ENCODE assay signal across 8 mouse cellular contexts in genomic region chr17:46104487-46104886, GRCm38 (mm10). TPM values are rescaled to one million over a fixed set of nuclear protein-coding genes. Genes with fewer than 3 reads are reported as not detected.
A peak's percentile ranks its signal among the peaks of the same experiment; 100 is the strongest.
DNase-seq lines count a peak whose midpoint lies in the region; ATAC-seq lines count a peak whose summit lies in the region.

No protein-coding gene starts in this region.

- ATAC-seq in midbrain, embryonic 12.5 days (ENCODE audit: low FRiP score, low read depth): 0 out of 2 replicates have a peak, but pooled peaks have one; percentile 27
- no peak for ATAC-seq in midbrain, embryonic 15.5 days (replicated peaks)
- ATAC-seq in granulocyte monocyte progenitor cell, adult 5-6 weeks (replicated peaks; ENCODE audit: poor library complexity, severe bottlenecking): peak; percentile 84
- ATAC-seq in kidney, embryonic 14.5 days (ENCODE audit: low FRiP score, low TSS enrichment): peak; percentile 97
- no peak for ATAC-seq in forebrain, embryonic 13.5 days

- H3K4me3 ChIP-seq in midbrain, embryonic 12.5 days: no peak overlapping the region
- H3K4me3 ChIP-seq in midbrain, embryonic 15.5 days: no peak overlapping the region
- H3K4me3 ChIP-seq in kidney, embryonic 14.5 days (ENCODE audit: low read length): no peak overlapping the region
- H3K4me3 ChIP-seq in forebrain, embryonic 13.5 days: no peak overlapping the region

- no peaks in the 10 kb centered on the region for H3K9me3 ChIP-seq in midbrain, embryonic 12.5 days
- no peaks in the 10 kb centered on the region for H3K9me3 ChIP-seq in midbrain, embryonic 15.5 days
- H3K9me3 ChIP-seq in kidney, embryonic 14.5 days (ENCODE audit: control insufficient read depth, low read length): no peaks in the 10 kb centered on the region
- H3K9me3 ChIP-seq in forebrain, embryonic 13.5 days (replicated peaks): no peaks in the 10 kb centered on the region

- no peak overlapping the region for H3K4me2 ChIP-seq in midbrain, embryonic 12.5 days (replicated peaks)
- H3K4me2 ChIP-seq in midbrain, embryonic 15.5 days: no peak overlapping the region
- H3K4me2 ChIP-seq in kidney, embryonic 14.5 days (replicated peaks; ENCODE audit: low read depth, low read length): 0 out of 2 replicates have a peak overlapping the region, but pooled peaks have one; percentile 11
- H3K4me2 ChIP-seq in forebrain, embryonic 13.5 days: no peak overlapping the region

- peaks cover 14% of the 10 kb centered on the region for H3K27me3 ChIP-seq in midbrain, embryonic 12.5 days
- H3K27me3 ChIP-seq in midbrain, embryonic 15.5 days (replicated peaks): peaks cover 11% of the 10 kb centered on the region
- no peaks in the 10 kb centered on the region for H3K27me3 ChIP-seq in kidney, embryonic 14.5 days (ENCODE audit: control insufficient read depth, insufficient read depth, low read length)
- H3K27me3 ChIP-seq in forebrain, embryonic 13.5 days: peaks cover 16% of the 10 kb centered on the region

- H3K9ac ChIP-seq in midbrain, embryonic 12.5 days (replicated peaks): no peak overlapping the region
- H3K9ac ChIP-seq in midbrain, embryonic 15.5 days: no peak overlapping the region
- H3K9ac ChIP-seq in kidney, embryonic 14.5 days (ENCODE audit: low read depth, low read length): peak overlapping the region; percentile 23; the same call in 1 of the 2 replicates
- H3K9ac ChIP-seq in forebrain, embryonic 13.5 days: no peak overlapping the region

- 62% methylated on average over 12 of the region's 12 CpGs for WGBS in midbrain, embryonic 12.5 days
- 53% methylated on average over 12 of the region's 12 CpGs for WGBS in midbrain, embryonic 15.5 days
- WGBS in kidney, embryonic 14.5 days: 3% methylated on average over 12 of the region's 12 CpGs
- WGBS in forebrain, embryonic 13.5 days: 58% methylated on average over 12 of the region's 12 CpGs

- peak; percentile 82 to 92 for DNase-seq in lung, postnatal 4 days
- no peak for DNase-seq in layer of hippocampus, adult 11-12 months (ENCODE audit: low spot score)
- no peak for DNase-seq in ovary, postnatal 36 days (ENCODE audit: low spot score)

- no peaks in the 10 kb centered on the region for H3K4me1 ChIP-seq in midbrain, embryonic 12.5 days
- no peaks in the 10 kb centered on the region for H3K4me1 ChIP-seq in midbrain, embryonic 15.5 days
- H3K4me1 ChIP-seq in kidney, embryonic 14.5 days (ENCODE audit: control insufficient read depth, insufficient read depth, low read length): peaks cover 24% of the 10 kb centered on the region
- H3K4me1 ChIP-seq in forebrain, embryonic 13.5 days: no peaks in the 10 kb centered on the region

- no peaks in the 10 kb centered on the region for H3K36me3 ChIP-seq in midbrain, embryonic 12.5 days
- no peaks in the 10 kb centered on the region for H3K36me3 ChIP-seq in midbrain, embryonic 15.5 days (replicated peaks)
- H3K36me3 ChIP-seq in kidney, embryonic 14.5 days (ENCODE audit: control insufficient read depth, insufficient read depth, low read length): no peaks in the 10 kb centered on the region
- H3K36me3 ChIP-seq in forebrain, embryonic 13.5 days (ENCODE audit: poor library complexity, severe bottlenecking): no peaks in the 10 kb centered on the region

- H3K27ac ChIP-seq in midbrain, embryonic 12.5 days (replicated peaks): no peak overlapping the region
- H3K27ac ChIP-seq in midbrain, embryonic 15.5 days: no peak overlapping the region
- peak overlapping the region; percentile 57 for H3K27ac ChIP-seq in kidney, embryonic 14.5 days (ENCODE audit: low read depth, low read length)
- H3K27ac ChIP-seq in forebrain, embryonic 13.5 days: no peak overlapping the region

RNA-seq across cellular contexts. Expression of gene Mrps18a, which starts 6.3 kb away (rescaled TPM):
- polyA plus RNA-seq in midbrain, embryonic 12.5 days (2016; fragmentation: Nextera tagmentation; extraction: Ambion mirVana): 123 and 124 TPM in 2 replicates
- 147 TPM in 2 replicates for polyA plus RNA-seq in midbrain, embryonic 15.5 days (2015; fragmentation: Nextera tagmentation; extraction: Ambion mirVana)
- total RNA-seq in granulocyte monocyte progenitor cell, adult 5-6 weeks (2014; fragmentation: Nextera tagmentation): 70.4 and 96.2 TPM in 2 replicates
- 47.9 and 53.2 TPM in 2 replicates for total RNA-seq in granulocyte monocyte progenitor cell, adult 5-6 weeks (2017)
- 149 and 164 TPM in 2 replicates for polyA plus RNA-seq in kidney, embryonic 14.5 days (2014; fragmentation: Nextera tagmentation; extraction: Ambion mirVana)
- 136 and 137 TPM in 2 replicates for polyA plus RNA-seq in forebrain, embryonic 13.5 days (2015; fragmentation: Nextera tagmentation; extraction: Ambion mirVana)

RNA-seq across cellular contexts. Expression of gene Rsph9, which starts 39.5 kb away (rescaled TPM):
- polyA plus RNA-seq in midbrain, embryonic 12.5 days (2016; fragmentation: Nextera tagmentation; extraction: Ambion mirVana): 15.3 and 17.0 TPM in 2 replicates
- 51.2 and 51.9 TPM in 2 replicates for polyA plus RNA-seq in midbrain, embryonic 15.5 days (2015; fragmentation: Nextera tagmentation; extraction: Ambion mirVana)
- not detected in 2 replicates for total RNA-seq in granulocyte monocyte progenitor cell, adult 5-6 weeks (2014; fragmentation: Nextera tagmentation)
- total RNA-seq in granulocyte monocyte progenitor cell, adult 5-6 weeks (2017): not detected in 2 replicates
- polyA plus RNA-seq in kidney, embryonic 14.5 days (2014; fragmentation: Nextera tagmentation; extraction: Ambion mirVana): 14.4 and 14.8 TPM in 2 replicates
- polyA plus RNA-seq in forebrain, embryonic 13.5 days (2015; fragmentation: Nextera tagmentation; extraction: Ambion mirVana): 22.1 and 26.1 TPM in 2 replicates

RNA-seq across cellular contexts. Expression of gene Mad2l1bp, which starts 48.9 kb away (rescaled TPM):
- polyA plus RNA-seq in midbrain, embryonic 12.5 days (2016; fragmentation: Nextera tagmentation; extraction: Ambion mirVana): 29.3 and 30.4 TPM in 2 replicates
- 21.3 and 24.8 TPM in 2 replicates for polyA plus RNA-seq in midbrain, embryonic 15.5 days (2015; fragmentation: Nextera tagmentation; extraction: Ambion mirVana)
- total RNA-seq in granulocyte monocyte progenitor cell, adult 5-6 weeks (2014; fragmentation: Nextera tagmentation): 14.8 and 18.6 TPM in 2 replicates
- total RNA-seq in granulocyte monocyte progenitor cell, adult 5-6 weeks (2017): 2.9 and 8.1 TPM in 2 replicates
- 34.2 and 34.6 TPM in 2 replicates for polyA plus RNA-seq in kidney, embryonic 14.5 days (2014; fragmentation: Nextera tagmentation; extraction: Ambion mirVana)
- 30.9 and 31.9 TPM in 2 replicates for polyA plus RNA-seq in forebrain, embryonic 13.5 days (2015; fragmentation: Nextera tagmentation; extraction: Ambion mirVana)

RNA-seq across cellular contexts. Expression of gene Gtpbp2, which starts 56.3 kb away (rescaled TPM):
- 38.6 and 42.9 TPM in 2 replicates for polyA plus RNA-seq in midbrain, embryonic 12.5 days (2016; fragmentation: Nextera tagmentation; extraction: Ambion mirVana)
- 46.2 and 46.3 TPM in 2 replicates for polyA plus RNA-seq in midbrain, embryonic 15.5 days (2015; fragmentation: Nextera tagmentation; extraction: Ambion mirVana)
- total RNA-seq in granulocyte monocyte progenitor cell, adult 5-6 weeks (2014; fragmentation: Nextera tagmentation): 46.6 and 49.2 TPM in 2 replicates
- total RNA-seq in granulocyte monocyte progenitor cell, adult 5-6 weeks (2017): 28.7 and 58.6 TPM in 2 replicates
- polyA plus RNA-seq in kidney, embryonic 14.5 days (2014; fragmentation: Nextera tagmentation; extraction: Ambion mirVana): 35.6 and 36.0 TPM in 2 replicates
- polyA plus RNA-seq in forebrain, embryonic 13.5 days (2015; fragmentation: Nextera tagmentation; extraction: Ambion mirVana): 38.3 and 43.1 TPM in 2 replicates

Comparison
In these comparisons a context has a peak if more than half of its experiments do, and no peak if none do; other contexts are left out.
1. ATAC-seq: peak in midbrain, embryonic 12.5 days (single experiment), granulocyte monocyte progenitor cell, adult 5-6 weeks (single experiment) and kidney, embryonic 14.5 days (single experiment); none in midbrain, embryonic 15.5 days (single experiment) and forebrain, embryonic 13.5 days (single experiment).
2. DNase-seq: peak in lung, postnatal 4 days (2 of 2); none in layer of hippocampus, adult 11-12 months (single experiment) and ovary, postnatal 36 days (single experiment).